Mouse (Mus musculus): ENCODE results near the gene Grin2c. TPM values are rescaled to one million over a fixed set of nuclear protein-coding genes. Genes with fewer than 3 reads are reported as not detected.

Grin2c gene
- polyA plus RNA-seq, 1 experiment from 2014 or later, result not detected

DNA sequence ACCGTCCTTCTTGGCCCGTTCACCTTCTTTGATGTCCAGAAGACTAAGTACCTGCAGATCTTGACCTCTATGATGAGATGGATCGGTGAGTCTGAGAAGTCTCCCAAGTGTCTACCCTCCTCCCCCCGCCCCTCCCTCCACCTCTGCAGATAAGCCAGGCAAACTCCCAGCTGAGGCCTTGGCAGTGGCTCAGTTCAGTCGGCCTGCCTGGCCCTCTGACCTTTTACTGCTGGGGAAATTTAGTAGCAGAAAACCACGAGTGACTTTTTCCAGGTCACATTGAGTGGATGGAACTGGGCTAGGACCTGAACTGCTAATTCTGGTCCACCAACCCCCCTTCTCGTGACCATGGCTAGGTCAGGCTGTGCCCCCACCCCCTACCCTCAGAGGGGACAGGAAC is 38.6 kb downstream of the Grin2c start:
- H3K4me3 ChIP-seq (ENCODE audit: low read length), result no peak overlapping the region
- peaks cover 37% of the 10 kb centered on the region for H3K27me3 ChIP-seq (ENCODE audit: insufficient read depth, low read length)
- H3K4me1 ChIP-seq (ENCODE audit: insufficient read depth, low read length), result peaks cover 15% of the 10 kb centered on the region
- no peaks in the 10 kb centered on the region for H3K36me3 ChIP-seq (ENCODE audit: insufficient read depth, low read length)
- no peak for ATAC-seq (ENCODE audit: low FRiP score, low TSS enrichment)
- H3K9me3 ChIP-seq (ENCODE audit: low read length), result no peaks in the 10 kb centered on the region
- WGBS, result 42% methylated on average over 7 of the region's 7 CpGs
- no peak overlapping the region for H3K27ac ChIP-seq (ENCODE audit: low read length)
- no peak overlapping the region for H3K4me2 ChIP-seq (replicated peaks; ENCODE audit: low read depth, low read length)
- H3K9ac ChIP-seq (replicated peaks; ENCODE audit: low read length), result no peak overlapping the region

DNA sequence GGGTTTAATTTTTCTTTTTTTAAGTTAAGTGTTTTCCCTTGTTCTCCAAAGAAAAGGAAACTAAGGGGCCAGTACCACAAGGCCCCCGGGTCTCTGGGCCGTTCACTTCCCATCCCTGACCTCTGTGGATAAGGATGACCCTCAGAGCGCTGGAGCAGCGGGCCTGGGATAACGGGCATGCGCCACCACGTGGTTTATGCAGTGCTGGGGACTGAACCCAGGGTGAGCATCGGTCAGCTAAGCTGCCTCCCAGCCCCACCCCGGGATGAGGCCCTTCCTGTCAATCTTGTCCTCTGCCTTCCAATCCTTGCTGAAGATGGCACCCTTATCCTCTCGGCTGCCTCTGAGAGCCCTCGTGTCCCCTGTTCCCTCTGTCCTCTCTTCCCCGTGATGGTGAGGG is 39.4 kb downstream of the Grin2c start:
- Histone ChIP-seq H3K4me2 (replicated peaks; ENCODE audit: low read depth, low read length) (no peak overlapping the region), H3K27ac (ENCODE audit: low read length) (no peak overlapping the region), H3K36me3 (ENCODE audit: insufficient read depth, low read length) (no peaks in the 10 kb centered on the region), H3K9me3 (ENCODE audit: low read length) (no peaks in the 10 kb centered on the region), H3K4me1 (ENCODE audit: insufficient read depth, low read length) (peaks cover 18% of the 10 kb centered on the region), H3K4me3 (ENCODE audit: low read length) (no peak overlapping the region), H3K9ac (replicated peaks; ENCODE audit: low read length) (no peak overlapping the region), H3K27me3 (ENCODE audit: insufficient read depth, low read length) (peaks cover 34% of the 10 kb centered on the region)
- WGBS, result 38% methylated on average over 12 of the region's 12 CpGs
- ATAC-seq (ENCODE audit: low FRiP score, low TSS enrichment), result no peak

DNA sequence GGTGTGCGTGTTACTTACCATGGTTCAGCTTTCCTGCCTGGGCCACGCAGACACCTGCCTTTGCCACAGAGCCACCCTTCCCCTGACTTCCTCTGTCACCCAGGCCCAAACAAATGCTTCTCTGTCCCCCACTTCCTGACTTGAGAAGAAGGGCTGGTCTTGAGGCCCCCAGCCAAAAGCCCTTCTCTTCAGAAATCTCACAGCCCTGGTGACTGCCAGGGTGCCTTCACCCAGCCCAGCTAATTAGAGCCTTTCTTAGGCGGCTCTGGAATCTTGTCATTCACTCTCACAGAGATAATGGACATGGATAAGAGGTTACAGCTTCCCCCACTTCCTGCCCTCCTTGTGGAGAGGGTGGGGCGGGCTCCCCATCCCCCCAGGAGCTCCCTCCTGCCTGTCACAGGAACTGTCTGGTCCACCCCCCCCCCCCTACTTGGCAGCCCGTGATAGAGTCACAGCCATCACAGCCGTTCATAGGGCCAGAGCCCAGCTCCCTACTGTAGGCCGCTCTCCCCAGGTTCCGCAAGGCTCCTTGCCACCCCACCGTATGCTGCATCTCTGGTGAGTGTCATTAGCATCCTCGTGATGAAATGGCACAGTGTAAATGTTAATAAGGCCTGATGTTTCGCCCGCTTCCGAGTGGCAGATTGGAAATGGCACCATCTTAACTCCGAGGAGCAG is 40.1 kb downstream of the Grin2c start:
- no peak overlapping the region for H3K9ac ChIP-seq (replicated peaks; ENCODE audit: low read length)
- no peaks in the 10 kb centered on the region for H3K9me3 ChIP-seq (ENCODE audit: low read length)
- peaks cover 27% of the 10 kb centered on the region for H3K27me3 ChIP-seq (ENCODE audit: insufficient read depth, low read length)
- whole genome bisulfite sequencing, result 61% methylated on average over 14 of the region's 14 CpGs
- H3K36me3 ChIP-seq (ENCODE audit: insufficient read depth, low read length), result no peaks in the 10 kb centered on the region
- no peak overlapping the region for H3K27ac ChIP-seq (ENCODE audit: low read length)
- H3K4me1 ChIP-seq (ENCODE audit: insufficient read depth, low read length), result peaks cover 24% of the 10 kb centered on the region
- no peak overlapping the region for H3K4me2 ChIP-seq (replicated peaks; ENCODE audit: low read depth, low read length)
- ATAC-seq (ENCODE audit: low FRiP score, low TSS enrichment), result no peak
- H3K4me3 ChIP-seq (ENCODE audit: low read length), result no peak overlapping the region

DNA sequence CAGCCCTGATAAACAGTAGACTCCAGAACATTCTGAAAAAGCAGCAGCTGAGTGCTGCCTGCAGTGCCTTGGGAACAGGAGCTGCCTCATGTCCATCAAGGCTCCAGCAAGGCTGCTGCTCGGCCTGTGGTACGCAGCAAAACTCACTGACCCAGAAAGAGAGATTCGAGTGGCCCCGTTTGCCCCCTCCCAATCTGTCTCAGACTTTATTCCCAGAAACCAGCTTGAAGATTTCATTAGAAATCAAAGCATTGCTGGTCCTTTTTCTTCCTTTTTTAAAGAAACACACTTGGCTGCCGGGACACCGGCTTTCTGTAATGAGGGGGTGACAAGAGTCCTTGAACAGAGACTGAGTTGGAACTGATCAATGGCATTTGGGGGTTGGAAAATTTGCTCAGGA is 41.7 kb downstream of the Grin2c start:
- 49% methylated on average over 6 of the region's 6 CpGs for WGBS
- no peak for ATAC-seq (ENCODE audit: low FRiP score, low TSS enrichment)

DNA sequence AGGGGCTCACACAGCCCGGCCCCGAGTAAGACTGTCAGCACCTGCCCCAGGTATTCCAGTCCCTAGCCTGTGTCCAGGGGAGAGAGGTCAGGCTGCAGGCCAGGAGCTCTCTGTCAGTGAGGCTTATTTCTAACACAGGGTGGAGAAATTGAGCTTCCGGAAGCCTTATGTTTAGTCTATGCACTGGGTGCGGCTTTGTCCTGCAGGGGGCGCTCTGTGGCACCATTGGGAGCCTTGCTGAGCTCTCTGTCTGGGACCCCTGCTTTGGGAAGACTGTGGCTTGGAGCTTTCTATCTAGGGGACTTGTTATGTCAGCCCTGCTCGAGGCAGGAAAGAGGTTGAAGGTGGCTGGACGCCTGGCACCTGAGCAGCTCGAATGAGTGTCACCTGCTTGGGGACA is 42.2 kb downstream of the Grin2c start:
- H3K27ac ChIP-seq (ENCODE audit: low read length), result no peak overlapping the region
- no peaks in the 10 kb centered on the region for H3K36me3 ChIP-seq (ENCODE audit: insufficient read depth, low read length)
- no peak for ATAC-seq (ENCODE audit: low FRiP score, low TSS enrichment)
- 45% methylated on average over 8 of the region's 8 CpGs for WGBS
- H3K9me3 ChIP-seq (ENCODE audit: low read length), result no peaks in the 10 kb centered on the region
- no peak overlapping the region for H3K4me3 ChIP-seq (ENCODE audit: low read length)
- peaks cover 25% of the 10 kb centered on the region for H3K27me3 ChIP-seq (ENCODE audit: insufficient read depth, low read length)
- H3K9ac ChIP-seq (replicated peaks; ENCODE audit: low read length), result no peak overlapping the region
- H3K4me2 ChIP-seq (replicated peaks; ENCODE audit: low read depth, low read length), result no peak overlapping the region
- H3K4me1 ChIP-seq (ENCODE audit: insufficient read depth, low read length), result peaks cover 20% of the 10 kb centered on the region; the same call in 1 of the 2 replicates

More for the DNA sequence above, 41.7 kb downstream of the Grin2c start:
- Histone ChIP-seq H3K9me3 (ENCODE audit: low read length) (no peaks in the 10 kb centered on the region), H3K4me2 (replicated peaks; ENCODE audit: low read depth, low read length) (no peak overlapping the region), H3K27me3 (ENCODE audit: insufficient read depth, low read length) (peaks cover 26% of the 10 kb centered on the region), H3K4me3 (ENCODE audit: low read length) (no peak overlapping the region), H3K27ac (ENCODE audit: low read length) (no peak overlapping the region), H3K9ac (replicated peaks; ENCODE audit: low read length) (no peak overlapping the region), H3K36me3 (ENCODE audit: insufficient read depth, low read length) (no peaks in the 10 kb centered on the region), H3K4me1 (ENCODE audit: insufficient read depth, low read length) (peaks cover 20% of the 10 kb centered on the region; the same call in 1 of the 2 replicates)

DNA sequence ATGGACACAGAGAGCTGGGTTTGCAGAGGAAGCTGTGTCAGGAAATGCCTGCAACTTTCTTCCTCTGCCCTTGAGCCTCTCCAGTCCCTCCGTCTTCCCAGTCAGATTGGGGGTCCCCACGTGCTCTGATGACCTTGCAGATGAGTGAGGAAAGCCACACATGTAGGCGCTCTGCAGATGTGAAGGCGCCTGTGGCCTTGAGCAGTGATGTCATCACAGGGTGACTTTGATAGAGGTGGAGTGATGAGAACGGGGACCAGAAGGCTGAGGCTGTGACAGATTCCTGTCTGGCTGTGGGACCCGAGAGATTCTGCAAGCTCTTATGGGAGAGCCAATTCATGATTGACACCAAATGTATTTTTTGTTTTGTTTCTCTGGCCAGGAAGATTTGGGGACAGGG is 43.2 kb downstream of the Grin2c start:
- no peak for ATAC-seq (ENCODE audit: low FRiP score, low TSS enrichment)
- WGBS, result 76% methylated on average over 6 of the region's 6 CpGs
- peaks cover 28% of the 10 kb centered on the region for H3K27me3 ChIP-seq (ENCODE audit: insufficient read depth, low read length)

DNA sequence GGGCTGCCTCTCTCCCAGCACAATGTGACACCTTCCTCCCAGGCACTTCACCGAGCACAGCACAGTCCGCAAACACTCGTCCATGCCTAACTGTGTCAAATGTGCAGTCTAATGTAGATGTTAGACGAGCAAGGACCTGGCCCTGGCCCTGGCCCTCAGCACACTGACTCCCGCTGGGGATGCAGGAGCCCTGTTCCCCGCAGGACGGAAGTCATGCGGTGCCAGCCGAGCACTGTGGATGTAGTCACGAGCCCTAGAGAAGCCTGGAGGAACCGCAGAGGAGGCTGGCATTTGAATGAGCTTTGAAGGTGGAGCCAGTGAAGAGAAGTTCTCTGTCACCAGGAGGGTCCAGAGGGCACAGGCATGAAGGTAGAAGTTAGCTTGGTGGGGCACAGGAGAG is 43.6 kb downstream of the Grin2c start:
- Histone ChIP-seq H3K4me1 (ENCODE audit: insufficient read depth, low read length) (peaks cover 31% of the 10 kb centered on the region; the same call in 1 of the 2 replicates), H3K36me3 (ENCODE audit: insufficient read depth, low read length) (no peaks in the 10 kb centered on the region)
- ATAC-seq (ENCODE audit: low FRiP score, low TSS enrichment), result no peak

More for the DNA sequence above, 43.2 kb downstream of the Grin2c start:
- H3K4me3 ChIP-seq (ENCODE audit: low read length), result no peak overlapping the region
- no peak overlapping the region for H3K9ac ChIP-seq (replicated peaks; ENCODE audit: low read length)
- H3K27ac ChIP-seq (ENCODE audit: low read length), result no peak overlapping the region
- H3K4me2 ChIP-seq (replicated peaks; ENCODE audit: low read depth, low read length), result no peak overlapping the region
- H3K4me1 ChIP-seq (ENCODE audit: insufficient read depth, low read length), result peaks cover 26% of the 10 kb centered on the region; the same call in 1 of the 2 replicates
- no peaks in the 10 kb centered on the region for H3K9me3 ChIP-seq (ENCODE audit: low read length)
- no peaks in the 10 kb centered on the region for H3K36me3 ChIP-seq (ENCODE audit: insufficient read depth, low read length)

DNA sequence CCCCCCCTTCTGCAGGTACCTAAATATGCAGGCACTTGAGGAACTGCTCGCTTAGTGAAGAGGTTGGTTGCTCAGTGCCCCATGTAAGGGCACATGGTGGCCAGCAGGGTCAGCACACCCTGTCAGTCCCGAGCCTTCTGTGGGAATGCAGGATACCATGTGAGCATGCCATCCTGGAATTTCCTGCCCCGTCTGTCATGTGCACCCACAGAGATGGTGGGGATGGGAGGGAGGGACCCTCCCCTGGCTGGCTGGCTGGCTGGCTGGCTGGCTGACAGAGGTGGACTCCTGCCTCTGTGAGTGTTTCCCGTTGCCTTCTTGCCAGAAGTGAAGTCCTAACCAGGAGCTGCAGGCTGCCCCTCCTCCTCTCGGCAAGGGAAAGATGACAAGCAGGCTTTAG is 44.5 kb downstream of the Grin2c start:
- Histone ChIP-seq H3K27ac (ENCODE audit: low read length) (no peak overlapping the region), H3K4me3 (ENCODE audit: low read length) (no peak overlapping the region), H3K4me2 (replicated peaks; ENCODE audit: low read depth, low read length) (no peak overlapping the region), H3K9ac (replicated peaks; ENCODE audit: low read length) (no peak overlapping the region), H3K27me3 (ENCODE audit: insufficient read depth, low read length) (peaks cover 28% of the 10 kb centered on the region), H3K36me3 (ENCODE audit: insufficient read depth, low read length) (no peaks in the 10 kb centered on the region), H3K9me3 (ENCODE audit: low read length) (no peaks in the 10 kb centered on the region), H3K4me1 (ENCODE audit: insufficient read depth, low read length) (peaks cover 31% of the 10 kb centered on the region; the same call in 1 of the 2 replicates)
- WGBS, result 20% methylated on average over 5 of the region's 5 CpGs
- no peak for ATAC-seq (ENCODE audit: low FRiP score, low TSS enrichment)

More for the DNA sequence above, 43.6 kb downstream of the Grin2c start:
- Histone ChIP-seq H3K9ac (replicated peaks; ENCODE audit: low read length) (no peak overlapping the region), H3K27me3 (ENCODE audit: insufficient read depth, low read length) (peaks cover 28% of the 10 kb centered on the region), H3K27ac (ENCODE audit: low read length) (no peak overlapping the region), H3K9me3 (ENCODE audit: low read length) (no peaks in the 10 kb centered on the region), H3K4me3 (ENCODE audit: low read length) (no peak overlapping the region), H3K4me2 (replicated peaks; ENCODE audit: low read depth, low read length) (no peak overlapping the region)
- 74% methylated on average over 11 of the region's 11 CpGs for WGBS

DNA sequence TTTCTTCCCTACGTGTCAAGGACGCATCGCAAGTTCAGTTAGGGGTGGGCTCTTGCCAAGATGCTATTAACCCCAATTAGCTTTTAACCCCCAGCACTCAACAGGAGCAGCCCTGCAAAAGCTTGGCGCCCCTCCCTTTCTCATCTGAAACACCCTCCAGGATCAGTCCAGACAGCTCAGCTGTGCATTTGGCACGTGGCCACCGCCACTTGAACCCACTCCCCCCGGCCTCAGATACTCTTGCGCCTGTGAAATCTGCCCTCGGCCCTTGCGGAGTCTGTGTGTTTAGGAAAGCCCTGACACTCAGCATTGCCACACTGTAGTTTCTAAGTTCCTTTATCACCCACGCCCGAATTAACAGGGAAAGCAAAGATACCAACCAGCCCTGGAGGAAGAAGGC is 45.0 kb downstream of the Grin2c start:
- peaks cover 28% of the 10 kb centered on the region for H3K27me3 ChIP-seq (ENCODE audit: insufficient read depth, low read length)
- ATAC-seq (ENCODE audit: low FRiP score, low TSS enrichment), result no peak
- H3K9me3 ChIP-seq (ENCODE audit: low read length), result no peaks in the 10 kb centered on the region
- no peaks in the 10 kb centered on the region for H3K36me3 ChIP-seq (ENCODE audit: insufficient read depth, low read length)
- H3K4me2 ChIP-seq (replicated peaks; ENCODE audit: low read depth, low read length), result no peak overlapping the region
- no peak overlapping the region for H3K9ac ChIP-seq (replicated peaks; ENCODE audit: low read length)
- H3K4me1 ChIP-seq (ENCODE audit: insufficient read depth, low read length), result peaks cover 34% of the 10 kb centered on the region; the same call in 1 of the 2 replicates
- WGBS, result 37% methylated on average over 12 of the region's 12 CpGs
- no peak overlapping the region for H3K27ac ChIP-seq (ENCODE audit: low read length)
- no peak overlapping the region for H3K4me3 ChIP-seq (ENCODE audit: low read length)

DNA sequence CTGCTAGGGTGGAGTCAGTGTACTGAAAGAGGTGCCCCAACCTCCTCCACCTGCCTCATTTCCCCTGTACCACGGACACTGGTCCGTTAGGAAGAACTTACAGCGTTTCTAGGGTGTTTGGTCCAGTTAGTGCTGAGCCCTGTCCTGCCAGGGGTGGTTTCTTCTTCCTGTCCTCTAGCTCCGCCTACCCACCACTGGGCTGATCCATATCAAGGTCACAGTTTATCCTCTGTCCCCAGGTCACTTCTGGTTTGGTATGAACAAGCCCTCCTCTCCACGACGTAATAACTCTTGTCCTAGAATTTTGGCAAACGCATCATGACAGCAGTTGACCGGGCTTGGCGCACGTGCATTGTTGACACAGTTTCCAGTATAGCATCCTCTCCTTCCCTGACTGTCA is 47.4 kb downstream of the Grin2c start:
- Histone ChIP-seq H3K4me3 (ENCODE audit: low read length) (no peak overlapping the region), H3K9ac (replicated peaks; ENCODE audit: low read length) (no peak overlapping the region), H3K27me3 (ENCODE audit: insufficient read depth, low read length) (peaks cover 17% of the 10 kb centered on the region; the same call in 1 of the 2 replicates), H3K36me3 (ENCODE audit: insufficient read depth, low read length) (no peaks in the 10 kb centered on the region), H3K27ac (ENCODE audit: low read length) (no peak overlapping the region), H3K9me3 (ENCODE audit: low read length) (no peaks in the 10 kb centered on the region), H3K4me1 (ENCODE audit: insufficient read depth, low read length) (peaks cover 33% of the 10 kb centered on the region; the same call in 1 of the 2 replicates), H3K4me2 (replicated peaks; ENCODE audit: low read depth, low read length) (no peak overlapping the region)
- no peak for ATAC-seq (ENCODE audit: low FRiP score, low TSS enrichment)
- 82% methylated on average over 10 of the region's 10 CpGs for WGBS

Data from kidney, embryonic 16.5 days (tissue).